Mouse (Mus musculus) testis, adult 2 months (tissue): Measurements from ENCODE around the gene Xxylt1. TPM values are rescaled to one million over a fixed set of nuclear protein-coding genes. Genes with fewer than 3 reads are reported as not detected.
A peak's percentile ranks its signal among the peaks of the same experiment; 100 is the strongest.

ENCODE experiments used
- H3K27ac ChIP-seq: fragments of 200-500 bp; 2 replicates; pipeline ENCODE4 v1.5.1; 2012; ENCODE audit warnings: low read depth, low read length; ENCODE audit not compliant: control insufficient read depth, insufficient read depth
- H3K27me3 ChIP-seq: fragments of 200-500 bp; 2 replicates; pipeline ENCODE4 v1.6.1; 2012; ENCODE audit warnings: mild to moderate bottlenecking, low read length, moderate library complexity; ENCODE audit not compliant: control insufficient read depth, insufficient read depth
- H3K36me3 ChIP-seq: fragments of 200-500 bp; 2 replicates; pipeline ENCODE4 v1.6.1; 2012; ENCODE audit warnings: mild to moderate bottlenecking, low read length; ENCODE audit not compliant: control insufficient read depth, insufficient read depth
- H3K4me1 ChIP-seq: fragments of 200-500 bp; 2 replicates; pipeline ENCODE4 v1.6.1; 2012; ENCODE audit warnings: low read length; ENCODE audit not compliant: control insufficient read depth, insufficient read depth
- H3K4me3 ChIP-seq: fragments of 200-500 bp; 2 replicates; pipeline ENCODE4 v1.5.1; 2012; ENCODE audit warnings: low read depth, mild to moderate bottlenecking, low read length, moderate library complexity, mixed read lengths; ENCODE audit not compliant: control insufficient read depth
- CTCF ChIP-seq: fragments of 200-500 bp; IDR thresholded peaks from 2 replicates; pipeline ENCODE4 v1.5.1; 2012; ENCODE audit warnings: low read depth, mild to moderate bottlenecking, inconsistent platforms, low read length, moderate library complexity; ENCODE audit not compliant: control insufficient read depth, insufficient read depth, insufficient replicate concordance
- POLR2A ChIP-seq: fragments of 200-500 bp; IDR thresholded peaks from 2 replicates; pipeline ENCODE4 v1.6.1; 2012; ENCODE audit warnings: low read depth, mild to moderate bottlenecking, inconsistent platforms, low read length, moderate library complexity; ENCODE audit not compliant: control insufficient read depth
- polyA plus RNA-seq: library from polyadenylated mRNA; depleted of rRNA; stranded (reverse); fragments of >200 nt; gene quantifications from 2 replicates; pipeline ENCODE4 v1.2.3, GENCODE M21; 2012; rRNA removed

Xxylt1 gene
- 1.6 and 2.7 TPM in 2 replicates for polyA plus RNA-seq

DNA sequence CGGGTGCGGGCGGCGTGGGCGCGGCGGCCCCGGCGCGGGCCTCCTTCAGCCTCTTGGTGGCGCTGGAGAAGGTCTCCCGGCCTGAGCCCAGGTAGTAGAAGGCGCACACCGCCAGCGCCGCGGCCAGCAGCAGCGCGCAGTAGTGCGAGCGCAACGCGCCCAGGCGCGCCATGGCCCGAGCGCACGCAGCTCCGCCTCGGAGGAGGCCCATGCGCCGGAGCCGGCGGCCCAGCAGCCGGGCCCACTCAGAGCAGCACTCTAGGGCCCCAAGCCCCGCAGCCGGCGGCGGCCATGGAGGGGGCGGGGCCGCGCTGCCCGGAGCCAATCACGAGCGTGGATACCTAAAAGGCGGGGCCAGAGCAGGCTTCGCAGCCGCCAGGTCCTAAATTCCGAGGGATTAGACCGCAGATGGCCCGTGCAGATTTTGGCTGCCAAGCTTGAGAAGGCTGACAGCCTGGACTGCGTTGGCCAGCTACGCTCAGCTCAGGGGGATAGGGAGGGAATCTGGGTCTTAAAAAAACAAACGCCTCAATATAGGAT is at the start of gene Xxylt1:
TSS of gene Xxylt1 (minus strand) at position 308 of the 540 bp plus-strand sequence.
- no peaks in the 10 kb centered on the region for H3K36me3 ChIP-seq
- no peaks in the 10 kb centered on the region for H3K27me3 ChIP-seq
- peak within 1 kb of the TSS; percentile 80 for H3K27ac ChIP-seq
- H3K4me3 ChIP-seq, result peak within 1 kb of the TSS; percentile 97
- H3K4me1 ChIP-seq, result peaks cover 7% of the 10 kb centered on the region
- TF ChIP-seq CTCF (no peak), POLR2A (peak; percentile 63)

DNA sequence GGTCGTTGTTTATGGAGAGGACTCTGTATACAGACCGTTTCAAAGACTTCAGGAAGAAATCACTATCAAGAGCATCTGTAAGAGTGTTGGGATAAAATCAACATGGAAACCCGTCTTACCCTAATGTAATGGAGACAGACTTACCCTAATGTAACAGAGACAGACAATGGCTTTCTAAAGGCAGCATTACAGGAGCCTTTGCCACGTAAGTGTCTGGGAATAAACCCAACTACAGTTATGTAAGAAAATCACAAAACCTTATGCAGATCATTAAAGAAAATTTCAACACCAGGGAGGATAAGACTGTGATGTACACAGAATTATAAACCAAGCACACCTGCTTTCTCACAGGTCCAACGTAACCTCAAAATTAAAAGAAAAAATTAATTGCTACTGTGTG is 46.9 kb upstream of the Xxylt1 start:
- 0 out of 2 replicates have a peak, but pooled peaks cover 2% of the 10 kb centered on the region for H3K36me3 ChIP-seq
- H3K4me3 ChIP-seq, result no peak overlapping the region
- H3K4me1 ChIP-seq, result no peaks in the 10 kb centered on the region
- TF ChIP-seq POLR2A (no peak), CTCF (no peak)
- no peak overlapping the region for H3K27ac ChIP-seq
- no peaks in the 10 kb centered on the region for H3K27me3 ChIP-seq

DNA sequence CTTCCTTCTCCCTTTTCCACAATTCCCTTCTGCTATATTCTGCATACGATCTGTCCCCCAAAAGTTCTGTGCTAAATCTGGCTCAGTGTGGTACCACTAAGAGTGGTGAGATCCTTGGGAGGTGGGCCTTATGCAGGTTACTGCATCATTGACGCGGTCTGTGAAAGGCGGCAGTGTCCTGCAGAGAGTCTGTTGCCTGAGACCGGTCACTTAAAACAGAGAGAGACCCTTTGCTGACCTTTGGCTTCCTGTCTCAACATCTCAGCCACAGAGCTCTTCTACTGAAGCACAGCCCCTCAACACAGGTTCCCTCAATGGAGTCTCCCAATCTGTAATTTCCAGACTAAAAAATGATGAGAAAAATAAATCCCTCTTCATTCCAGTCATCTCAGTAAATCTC is 43.8 kb upstream of the Xxylt1 start:
- TF ChIP-seq CTCF, result no peak
- TF ChIP-seq POLR2A, result no peak
- Histone ChIP-seq H3K27ac (no peak overlapping the region), H3K27me3 (no peaks in the 10 kb centered on the region), H3K4me3 (no peak overlapping the region), H3K36me3 (0 out of 2 replicates have a peak, but pooled peaks cover 2% of the 10 kb centered on the region), H3K4me1 (no peaks in the 10 kb centered on the region)

DNA sequence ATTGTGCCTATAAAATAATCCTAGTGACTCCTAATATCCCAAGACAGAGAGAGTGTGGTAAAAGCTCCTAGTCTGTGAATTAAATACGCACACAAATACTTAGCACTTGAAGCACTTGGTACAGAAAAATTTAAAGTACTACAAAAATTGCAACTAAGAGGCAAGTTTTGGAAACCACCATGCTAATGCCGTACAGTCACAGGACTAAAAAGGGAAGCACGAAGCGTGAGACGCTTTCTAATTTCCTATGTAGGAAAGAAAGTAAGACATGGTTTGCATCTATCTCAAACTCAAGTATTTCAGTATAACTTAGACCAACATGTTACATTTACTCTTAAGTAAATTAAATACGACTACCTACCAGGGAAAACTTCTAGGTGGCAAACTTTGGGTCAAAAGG is 40.4 kb upstream of the Xxylt1 start:
- no peak for TF ChIP-seq CTCF
- no peak for TF ChIP-seq POLR2A
- no peak overlapping the region for H3K27ac ChIP-seq
- no peaks in the 10 kb centered on the region for H3K36me3 ChIP-seq
- no peaks in the 10 kb centered on the region for H3K4me1 ChIP-seq
- H3K27me3 ChIP-seq, result no peaks in the 10 kb centered on the region
- no peak overlapping the region for H3K4me3 ChIP-seq

DNA sequence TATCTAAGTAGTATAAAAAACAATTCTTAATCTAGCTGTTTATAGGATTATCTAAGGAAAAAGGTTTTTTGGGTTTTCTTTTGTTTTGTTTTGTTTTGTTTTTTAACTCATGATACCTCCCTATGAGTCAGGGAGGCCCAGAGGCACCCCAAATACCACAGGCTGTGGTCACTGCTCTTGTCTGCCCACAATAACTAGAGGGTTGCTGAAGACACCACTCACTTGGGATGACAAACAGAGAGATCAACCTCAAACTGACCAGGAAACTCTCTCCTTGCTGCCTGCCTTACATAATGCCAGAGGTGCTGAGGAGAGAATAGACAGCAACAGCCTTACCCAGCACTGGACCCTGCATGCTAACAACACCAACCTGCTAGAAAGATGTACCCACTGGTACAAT is 32.4 kb upstream of the Xxylt1 start:
- H3K27me3 ChIP-seq, result no peaks in the 10 kb centered on the region
- peaks cover 2% of the 10 kb centered on the region; the same call in 1 of the 2 replicates for H3K36me3 ChIP-seq
- H3K4me3 ChIP-seq, result no peak overlapping the region
- TF ChIP-seq POLR2A (no peak), CTCF (no peak)
- H3K27ac ChIP-seq, result no peak overlapping the region
- H3K4me1 ChIP-seq, result no peaks in the 10 kb centered on the region

DNA sequence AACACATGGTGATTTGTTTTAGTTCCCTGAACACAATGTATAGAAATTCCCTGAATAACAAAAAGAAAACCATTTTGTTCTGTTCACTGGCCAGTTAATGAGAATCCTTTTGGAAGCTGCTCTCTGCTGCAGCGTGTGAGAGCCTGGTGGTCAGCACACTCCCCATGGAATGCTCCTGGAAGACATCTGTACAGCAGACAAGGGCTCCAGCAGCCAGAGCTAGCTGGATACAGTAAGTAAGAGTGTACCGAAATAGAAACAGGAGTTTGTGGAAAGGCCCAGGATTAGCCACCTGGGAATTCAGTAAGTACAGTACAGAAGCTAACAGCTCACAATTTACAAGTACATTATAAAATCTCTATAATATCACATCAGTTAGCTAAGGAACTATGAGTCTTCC is 20.1 kb upstream of the Xxylt1 start:
- no peaks in the 10 kb centered on the region; the same call in 1 of the 2 replicates for H3K36me3 ChIP-seq
- no peaks in the 10 kb centered on the region for H3K27me3 ChIP-seq
- no peak overlapping the region for H3K27ac ChIP-seq
- H3K4me3 ChIP-seq, result no peak overlapping the region
- TF ChIP-seq POLR2A (no peak), CTCF (no peak)
- H3K4me1 ChIP-seq, result no peaks in the 10 kb centered on the region

DNA sequence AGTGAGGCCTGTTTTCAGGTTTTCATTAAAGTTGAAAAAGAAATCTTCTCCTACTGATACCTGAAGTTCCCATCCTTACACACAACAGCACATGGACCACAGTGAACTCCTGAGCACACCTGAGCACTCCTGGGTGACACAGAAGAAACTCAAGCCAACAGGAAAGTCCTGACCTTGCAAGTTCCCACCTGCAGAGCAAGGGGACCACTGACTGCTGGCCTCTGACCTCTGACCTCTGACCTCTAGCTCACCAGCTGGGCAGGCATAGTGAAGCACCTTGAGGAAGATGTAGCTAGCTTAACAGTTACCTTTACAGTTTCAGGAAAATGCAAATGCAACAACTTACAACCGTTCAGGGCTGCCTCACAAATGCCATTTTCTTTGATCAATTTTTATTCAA is 18.7 kb upstream of the Xxylt1 start:
- H3K27ac ChIP-seq, result no peak overlapping the region
- no peak overlapping the region for H3K4me3 ChIP-seq
- H3K27me3 ChIP-seq, result no peaks in the 10 kb centered on the region
- TF ChIP-seq POLR2A, result no peak
- no peak for TF ChIP-seq CTCF
- no peaks in the 10 kb centered on the region for H3K4me1 ChIP-seq
- no peaks in the 10 kb centered on the region; the same call in 1 of the 2 replicates for H3K36me3 ChIP-seq

DNA sequence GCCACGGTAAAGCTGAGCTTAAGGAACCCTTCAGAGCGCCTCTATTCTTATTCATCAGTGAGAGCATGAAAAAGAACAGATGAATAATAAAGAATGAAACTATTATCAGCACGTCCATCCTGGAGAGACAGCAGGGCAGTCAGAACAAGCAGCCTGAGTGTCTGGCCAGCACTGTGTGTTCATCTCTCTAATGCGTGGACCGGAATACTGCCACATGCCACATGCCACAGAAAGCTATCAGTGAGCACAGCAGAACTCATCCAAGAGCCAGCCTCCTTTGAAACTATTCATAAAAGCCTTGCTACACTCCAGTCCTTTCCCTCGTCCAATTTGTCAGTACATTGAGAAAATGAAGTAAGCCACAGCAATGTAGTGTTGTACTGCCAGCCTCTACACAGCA is 12.8 kb upstream of the Xxylt1 start:
- H3K4me1 ChIP-seq, result no peaks in the 10 kb centered on the region
- TF ChIP-seq POLR2A, result no peak
- no peak for TF ChIP-seq CTCF
- no peaks in the 10 kb centered on the region for H3K36me3 ChIP-seq
- no peak overlapping the region for H3K27ac ChIP-seq
- H3K27me3 ChIP-seq, result no peaks in the 10 kb centered on the region
- no peak overlapping the region for H3K4me3 ChIP-seq
